Mouse (Mus musculus) forebrain, embryonic 13.5 days (tissue): ENCODE measurements around the gene Maneal. TPM values are rescaled to one million over a fixed set of nuclear protein-coding genes. Genes with fewer than 3 reads are reported as not detected.

ENCODE experiments used
- ATAC-seq: fragments of 200-750 bp; cut with Nextera tagmentation; 2 replicates; pipeline ENCODE4 v1.8.0; 2017
- H3K27ac ChIP-seq: fragments of 300-500 bp; sonication (generic); 2 replicates; pipeline ENCODE4 v1.5.1; 2015; ENCODE audit warnings: inconsistent platforms, mild to moderate bottlenecking, moderate library complexity
- H3K27me3 ChIP-seq: fragments of 300-500 bp; sonication (generic); 2 replicates; pipeline ENCODE4 v1.6.1; 2015; ENCODE audit warnings: mild to moderate bottlenecking, inconsistent platforms
- H3K36me3 ChIP-seq: fragments of 300-500 bp; sonication (generic); 2 replicates; pipeline ENCODE4 v1.6.1; 2015; ENCODE audit warnings: mild to moderate bottlenecking, inconsistent platforms; ENCODE audit not compliant: poor library complexity, severe bottlenecking
- H3K4me1 ChIP-seq: fragments of 300-500 bp; sonication (generic); 2 replicates; pipeline ENCODE4 v1.6.1; 2015; ENCODE audit warnings: inconsistent platforms
- H3K4me2 ChIP-seq: fragments of 300-500 bp; sonication (generic); 2 replicates; pipeline ENCODE4 v1.6.1; 2015; ENCODE audit warnings: inconsistent platforms, mild to moderate bottlenecking, moderate library complexity
- H3K4me3 ChIP-seq: fragments of 300-500 bp; sonication (generic); 2 replicates; pipeline ENCODE4 v1.5.1; 2015; ENCODE audit warnings: mild to moderate bottlenecking, inconsistent platforms
- H3K9ac ChIP-seq: fragments of 300-500 bp; sonication (generic); 2 replicates; pipeline ENCODE4 v1.6.1; 2015; ENCODE audit warnings: mild to moderate bottlenecking, inconsistent platforms
- H3K9me3 ChIP-seq: fragments of 300-500 bp; sonication (generic); replicated peaks from 2 replicates; pipeline ENCODE4 v1.6.1; 2016; ENCODE audit warnings: inconsistent platforms
- WGBS: fragments of 180-500 bp; shearing (Covaris S2); methylation state at CpG from one replicate; pipeline ENCODE4 v1.1.7; 2015; 5-methylcytosine and 5-hydroxymethylcytosine counted together
- polyA plus RNA-seq: library from polyadenylated mRNA; unstranded; fragments of >200 nt; fragmentation: Nextera tagmentation; extraction: Ambion mirVana; gene quantifications from 2 replicates; pipeline ENCODE4 v1.2.1, GENCODE M21; 2015

The Maneal gene
- polyA plus RNA-seq, 1 experiment from 2014 or later = 5.1 TPM

DNA sequence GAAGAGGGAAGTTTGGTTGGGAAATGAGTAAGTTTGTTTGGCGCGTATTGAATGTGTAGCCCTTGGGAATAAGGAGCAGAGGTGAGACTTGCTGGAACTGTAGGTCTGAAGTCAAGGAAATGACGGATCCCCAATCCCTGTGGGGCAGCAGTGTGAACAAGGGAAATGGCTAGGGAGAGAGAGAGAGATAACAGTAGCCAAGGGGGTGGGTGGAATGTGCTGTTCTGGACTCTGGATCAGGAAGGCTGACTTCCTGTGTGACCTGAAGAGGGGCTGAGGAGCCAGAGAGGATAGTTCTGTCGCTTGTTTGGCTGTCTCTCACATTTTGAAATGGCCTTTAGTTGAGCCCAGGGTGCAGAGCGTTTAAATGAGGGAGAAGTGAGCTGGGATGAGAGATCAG is 53.5 kb downstream of the Maneal start:
- Histone ChIP-seq H3K9ac (no peak overlapping the region), H3K27me3 (no peaks in the 10 kb centered on the region), H3K4me2 (no peak overlapping the region), H3K36me3 (peaks cover 54% of the 10 kb centered on the region), H3K9me3 (no peaks in the 10 kb centered on the region), H3K4me3 (no peak overlapping the region), H3K27ac (no peak overlapping the region), H3K4me1 (peaks cover 9% of the 10 kb centered on the region)
- ATAC-seq = no peak
- 94% methylated on average over 5 of the region's 5 CpGs for WGBS

Other genes with a start within 250 kb of the Maneal start
- 12.0 and 13.2 TPM in 2 replicates for gene Pou3f1, start 205.4 kb downstream of the Maneal start, polyA plus RNA-seq
- gene Utp11, start 168.6 kb downstream of the Maneal start, polyA plus RNA-seq = 49.9 and 59.1 TPM in 2 replicates
- gene Fhl3, start 161.5 kb downstream of the Maneal start, polyA plus RNA-seq = 2.6 and 3.2 TPM in 2 replicates
- 169 and 177 TPM in 2 replicates for gene Sf3a3, start 147.4 kb downstream of the Maneal start, polyA plus RNA-seq
- gene Inpp5b, start 120.3 kb downstream of the Maneal start, polyA plus RNA-seq = 25.8 and 25.9 TPM in 2 replicates
- 15.8 and 16.4 TPM in 2 replicates for gene Mtf1, start 60.1 kb downstream of the Maneal start, polyA plus RNA-seq
- 45.8 and 51.4 TPM in 2 replicates for gene Yrdc, start 11.5 kb downstream of the Maneal start, polyA plus RNA-seq
- gene 1110065P20Rik, start 11.0 kb downstream of the Maneal start, polyA plus RNA-seq = 59.2 and 63.6 TPM in 2 replicates
- gene Epha10, start 18.7 kb upstream of the Maneal start, polyA plus RNA-seq = 0.94 and 1.2 TPM in 2 replicates
- 13.9 and 16.3 TPM in 2 replicates for gene 9930104L06Rik, start 74.9 kb upstream of the Maneal start, polyA plus RNA-seq
- gene Cdca8, start 77.1 kb upstream of the Maneal start, polyA plus RNA-seq = 172 and 179 TPM in 2 replicates
- 4.9 and 8.5 TPM in 2 replicates for gene Rspo1, start 124.3 kb upstream of the Maneal start, polyA plus RNA-seq
- 83.2 and 90.8 TPM in 2 replicates for gene Gnl2, start 154.4 kb upstream of the Maneal start, polyA plus RNA-seq
- gene Dnali1, start 203.5 kb upstream of the Maneal start, polyA plus RNA-seq = 0.52 and 1.2 TPM in 2 replicates
- gene Snip1, start 204.5 kb upstream of the Maneal start, polyA plus RNA-seq = 27.1 and 29.1 TPM in 2 replicates
- gene Meaf6, start 223.0 kb upstream of the Maneal start, polyA plus RNA-seq = 146 and 148 TPM in 2 replicates